Mouse (Mus musculus) erythroblast, embryonic 14.5 days (primary cell): ENCODE results near the gene Peg3.

ENCODE experiments used
- GATA1 ChIP-seq: IDR thresholded peaks from 2 replicates; pipeline ENCODE4 v1.6.1; 2012; ENCODE audit warnings: low read length, inconsistent platforms, mixed read lengths
- TAL1 ChIP-seq: IDR thresholded peaks from 3 replicates; pipeline ENCODE4 v1.6.1; 2012; ENCODE audit warnings: low read length, inconsistent platforms, mixed read lengths

- TF ChIP-seq TAL1 (no peak), GATA1 (no peak)
These were observed 63.5 kb downstream of the Peg3 start for GRCm38 (mm10) chr7:6666726-6667125.
